Mouse (Mus musculus): Measurements from ENCODE around the gene Slc38a3. TPM values are rescaled to one million over a fixed set of nuclear protein-coding genes. Genes with fewer than 3 reads are reported as not detected.
"Not testable (repeated sequence)": the region's sequence is repeated elsewhere in the genome, so short reads cannot be mapped to it uniquely, and the experiment has no call there.

The Slc38a3 gene
- polyA plus RNA-seq, 1 experiment, result 0.45 TPM

- no peak for DNase-seq (ENCODE audit: low spot score)
Observed at GRCm38 (mm10) chr9:107695441-107696105, 26.2 kb upstream of the Slc38a3 start.

- no peak for DNase-seq (ENCODE audit: low spot score)
Observed at GRCm38 (mm10) chr9:107694627-107695026, 25.3 kb upstream of the Slc38a3 start.

- DNase-seq (ENCODE audit: low spot score), result no peak
Observed at GRCm38 (mm10) chr9:107693433-107693987, 24.2 kb upstream of the Slc38a3 start.

GRCm38 (mm10) chr9:107692785-107693184, 23.5 kb upstream of the Slc38a3 start:
- no peak for DNase-seq (ENCODE audit: low spot score)

GRCm38 (mm10) chr9:107690391-107690790, 21.1 kb upstream of the Slc38a3 start:
- DNase-seq (ENCODE audit: low spot score), result no peak

GRCm38 (mm10) chr9:107688939-107689338, 19.6 kb upstream of the Slc38a3 start:
- no peak for DNase-seq (ENCODE audit: low spot score)

- no peak for DNase-seq (ENCODE audit: low spot score)
Observed at GRCm38 (mm10) chr9:107688415-107688814, 19.1 kb upstream of the Slc38a3 start.

GRCm38 (mm10) chr9:107685231-107685981, 16.1 kb upstream of the Slc38a3 start:
- DNase-seq (ENCODE audit: low spot score), result no peak

- no peak for DNase-seq (ENCODE audit: low spot score)
Observed at GRCm38 (mm10) chr9:107682405-107682804, 13.1 kb upstream of the Slc38a3 start.

GRCm38 (mm10) chr9:107679501-107679900, 10.2 kb upstream of the Slc38a3 start, which contains the start of gene Gnat1:
Gene Gnat1, minus strand, starts transcription at chr9:107679712.
- DNase-seq (ENCODE audit: low spot score), result no peak

- DNase-seq (ENCODE audit: low spot score), result no peak
Observed at GRCm38 (mm10) chr9:107678861-107679260, 9.5 kb upstream of the Slc38a3 start.

GRCm38 (mm10) chr9:107677819-107678526, 8.6 kb upstream of the Slc38a3 start:
- not testable (repeated sequence) for DNase-seq (ENCODE audit: low spot score)

- DNase-seq (ENCODE audit: low spot score), result no peak
Observed at GRCm38 (mm10) chr9:107677091-107677784, 7.9 kb upstream of the Slc38a3 start.

GRCm38 (mm10) chr9:107676302-107676701, 7.0 kb upstream of the Slc38a3 start:
- no peak for DNase-seq (ENCODE audit: low spot score)

- DNase-seq (ENCODE audit: low spot score), result peak; percentile 63
Observed at GRCm38 (mm10) chr9:107675671-107676301, 6.5 kb upstream of the Slc38a3 start.

GRCm38 (mm10) chr9:107674609-107675429, 5.5 kb upstream of the Slc38a3 start:
- no peak for DNase-seq (ENCODE audit: low spot score)

- no peak for DNase-seq (ENCODE audit: low spot score)
Observed at GRCm38 (mm10) chr9:107670259-107670658, 929 bp upstream of the Slc38a3 start.

- no peak for DNase-seq (ENCODE audit: low spot score)
Observed at GRCm38 (mm10) chr9:107668916-107669315, 414 bp downstream of the Slc38a3 start.

- DNase-seq (ENCODE audit: low spot score), result no peak
Observed at GRCm38 (mm10) chr9:107668011-107668410, 1.3 kb downstream of the Slc38a3 start.

GRCm38 (mm10) chr9:107667219-107667618, 2.1 kb downstream of the Slc38a3 start:
- DNase-seq (ENCODE audit: low spot score), result no peak
